Mouse (Mus musculus): ENCODE results near the gene Gm27027.

DNA sequence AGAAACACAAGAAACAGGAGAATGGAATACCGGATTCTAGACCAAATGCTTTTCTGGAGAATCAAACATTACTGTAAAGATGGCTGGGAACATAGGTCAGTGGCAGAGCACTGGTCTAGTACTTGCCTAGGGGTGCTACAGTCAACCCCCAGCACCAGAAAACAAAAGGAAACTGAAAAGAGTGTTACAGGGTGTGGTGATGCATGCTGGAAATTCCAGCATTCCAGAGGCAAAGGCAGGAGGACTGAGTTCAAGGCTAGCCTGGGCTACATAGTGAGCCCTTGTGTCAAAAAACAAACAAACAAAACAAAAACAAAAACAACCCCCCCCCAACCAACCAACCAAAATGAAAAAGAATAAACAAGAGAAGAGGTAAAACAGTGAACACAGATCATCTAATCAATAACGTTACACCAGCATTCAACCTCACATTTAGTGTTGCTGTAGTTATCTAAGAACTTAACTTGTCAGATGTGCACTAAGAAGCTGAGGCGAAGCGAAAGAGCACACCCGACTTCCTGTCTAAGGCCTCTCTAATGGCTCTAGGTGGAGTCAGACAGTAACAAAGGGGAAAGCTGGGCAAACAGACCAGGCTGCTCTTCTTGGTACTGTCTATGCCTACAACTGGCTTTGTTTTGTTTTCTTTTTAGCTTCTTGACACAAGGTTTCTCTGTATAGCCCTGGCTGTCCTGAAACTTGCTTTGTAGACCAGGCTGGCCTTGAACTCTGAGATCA is 44.4 kb upstream of the Gm27027 start:
- TF ChIP-seq CTCF (IDR thresholded peaks at IDR 0.05; ENCODE audit: borderline replicate concordance, insufficient read depth, low read length): no peak
- no peak for TF ChIP-seq POLR2A (IDR thresholded peaks at IDR 0.05; ENCODE audit: low read depth, low read length)
